Mouse (Mus musculus): ENCODE results near the gene Rpgrip1l. TPM values are rescaled to one million over a fixed set of nuclear protein-coding genes. Genes with fewer than 3 reads are reported as not detected.

The Rpgrip1l gene
- 1 to 10 TPM; 4.1 to 4.9 TPM for total RNA-seq (2021)
- long read RNA-seq, experiment 1, partial matches to known transcripts: 2 of 2 reads
- long read RNA-seq, experiment 1, other reads (novel, unspliced or antisense): 0 of 2 reads
- long read RNA-seq, experiment 2: 0 reads

- peak; percentile 97 for DNase-seq
Measured at GRCm38 (mm10) chr8:91312835-91313832, at the start of gene Rpgrip1l, which contains the start of gene Fto. Gene Rpgrip1l (minus strand): TSS chr8:91313262. Gene Fto (plus strand): TSS chr8:91313525.

- DNase-seq: no peak
Measured at GRCm38 (mm10) chr8:91360644-91361357, 47.7 kb upstream of the Rpgrip1l start.

DNA sequence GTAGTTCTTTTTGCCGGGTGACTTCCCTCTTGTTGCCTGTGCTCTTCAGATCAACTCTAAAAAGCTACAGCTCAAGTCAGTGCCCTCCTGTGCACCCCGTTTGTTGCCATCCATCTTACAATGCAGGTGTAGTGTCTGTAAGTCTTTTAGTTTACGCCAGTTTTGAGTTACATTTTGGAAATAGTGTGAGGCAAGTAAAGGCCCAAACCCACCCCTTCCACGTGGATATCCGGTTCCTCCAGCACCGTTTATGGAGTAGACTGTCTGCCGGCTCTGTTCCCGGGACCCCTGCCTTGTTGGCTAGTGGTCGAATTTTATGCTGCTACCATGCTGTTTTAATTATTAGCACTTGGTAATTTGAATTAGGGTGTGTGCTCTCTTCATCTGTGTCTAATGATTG lies 46.4 kb upstream of the Rpgrip1l start:
- DNase-seq: no peak

DNA sequence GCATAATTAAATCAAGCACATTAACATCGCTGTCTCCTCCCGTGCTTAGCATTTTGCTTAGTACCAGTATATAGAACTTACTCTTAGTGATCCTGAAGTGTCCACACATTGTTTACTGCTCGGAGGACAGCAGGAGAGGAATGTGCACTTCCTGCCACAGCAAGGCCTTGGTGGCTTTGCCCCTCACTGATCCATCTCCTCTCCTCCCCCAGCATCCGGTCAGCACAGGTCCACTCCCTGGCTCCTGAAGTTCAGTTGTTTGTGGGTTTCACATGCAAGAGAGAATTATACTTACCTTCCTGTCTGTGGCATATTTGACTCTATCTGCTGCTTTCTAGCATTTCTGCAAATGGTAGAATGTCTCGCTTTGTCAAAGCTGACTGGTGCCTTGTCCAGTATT lies 45.0 kb upstream of the Rpgrip1l start:
- DNase-seq: no peak

DNA sequence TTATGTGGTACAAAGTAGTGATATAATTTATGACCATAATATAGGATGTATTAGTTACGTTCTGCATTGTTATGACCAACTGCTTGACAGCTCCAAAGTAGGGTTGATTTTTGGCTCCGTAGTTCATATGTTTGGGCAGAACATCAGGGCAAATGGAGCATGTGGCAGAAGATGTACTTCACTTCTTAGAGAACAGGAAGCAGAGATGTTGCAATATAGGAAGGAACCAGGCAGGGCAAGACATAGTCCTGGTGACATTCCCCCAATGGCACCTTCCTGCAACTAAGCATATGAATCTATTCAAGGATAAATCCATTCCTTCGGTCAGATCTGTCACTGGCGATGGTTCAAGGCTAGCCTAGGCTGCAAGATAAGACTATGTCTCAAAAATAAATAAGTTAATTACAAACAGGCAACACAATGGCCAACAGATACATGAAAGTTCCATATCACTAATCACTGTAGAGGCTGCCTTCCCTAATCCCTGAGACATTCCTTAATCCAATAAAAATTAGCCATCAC lies 44.5 kb upstream of the Rpgrip1l start:
- no peak for DNase-seq

- no peak for DNase-seq
Measured at GRCm38 (mm10) chr8:91355956-91356699, 43.1 kb upstream of the Rpgrip1l start.

- no peak for DNase-seq
Measured at GRCm38 (mm10) chr8:91355301-91355905, 42.3 kb upstream of the Rpgrip1l start.

GRCm38 (mm10) chr8:91353907-91354306 lies 40.8 kb upstream of the Rpgrip1l start:
- DNase-seq: no peak

DNA sequence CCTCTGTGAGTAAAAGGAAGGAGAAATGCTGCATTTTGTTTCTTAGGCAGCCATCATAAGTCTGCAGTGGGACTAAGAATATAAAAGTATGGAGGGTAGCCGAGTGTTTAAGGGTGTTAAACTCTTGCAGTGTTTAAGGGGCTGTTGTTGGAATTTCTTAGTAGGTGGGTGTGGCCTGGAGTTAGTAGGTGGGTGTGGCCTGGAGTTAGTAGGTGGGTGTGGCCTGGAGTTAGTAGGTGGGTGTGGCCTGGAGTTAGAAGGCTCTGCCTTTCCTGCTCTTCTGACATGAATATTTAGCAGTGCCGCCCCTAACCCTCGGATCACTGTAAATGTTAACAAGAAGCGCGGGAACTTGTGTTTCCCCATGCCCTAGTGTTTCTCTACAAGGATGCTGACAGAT lies 40.0 kb upstream of the Rpgrip1l start:
- no peak for DNase-seq

- DNase-seq: no peak
Measured at GRCm38 (mm10) chr8:91352598-91352997, 39.5 kb upstream of the Rpgrip1l start.

- no peak for DNase-seq
Measured at GRCm38 (mm10) chr8:91350628-91351027, 37.6 kb upstream of the Rpgrip1l start.

DNA sequence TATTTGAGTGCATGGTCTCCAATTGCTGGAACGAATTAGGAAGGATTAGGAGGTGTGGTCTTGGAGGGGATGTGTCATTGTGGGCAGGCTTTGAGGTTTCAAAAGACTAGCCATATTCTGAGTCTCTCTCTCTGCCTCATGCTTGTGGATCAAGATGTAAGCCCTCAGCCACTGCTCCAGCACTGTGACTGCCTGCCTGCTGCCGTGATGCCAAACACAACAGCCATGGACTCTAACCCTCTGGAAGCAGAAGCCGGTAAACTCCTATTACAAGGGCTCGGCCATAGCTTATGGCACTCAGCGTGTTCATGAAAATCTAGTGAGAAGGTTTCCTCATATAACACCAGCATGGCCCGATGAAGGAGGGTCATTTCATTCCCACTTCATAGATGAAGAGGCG lies 36.8 kb upstream of the Rpgrip1l start:
- DNase-seq: no peak

DNA sequence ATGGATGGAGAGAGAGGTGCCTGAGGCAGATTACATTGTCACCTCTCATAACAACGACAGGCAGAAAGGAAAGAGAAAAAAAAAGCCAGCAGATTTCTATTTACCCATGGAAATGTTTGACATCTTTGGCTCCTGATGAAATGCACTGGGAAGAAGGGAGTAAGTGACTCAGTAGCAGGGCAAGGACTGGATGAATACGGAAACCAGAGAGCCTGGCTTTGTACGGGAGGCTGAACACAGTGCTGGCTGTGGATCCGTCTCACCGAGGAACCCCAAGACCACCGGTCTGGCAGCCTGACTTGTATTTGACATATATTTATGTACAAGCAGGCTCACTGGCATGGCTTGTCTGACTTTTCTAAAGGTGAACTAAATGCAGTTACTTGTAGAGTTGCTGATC lies 34.5 kb upstream of the Rpgrip1l start:
- no peak for DNase-seq

- DNase-seq: no peak
Measured at GRCm38 (mm10) chr8:91347146-91347545, 34.1 kb upstream of the Rpgrip1l start.

DNA sequence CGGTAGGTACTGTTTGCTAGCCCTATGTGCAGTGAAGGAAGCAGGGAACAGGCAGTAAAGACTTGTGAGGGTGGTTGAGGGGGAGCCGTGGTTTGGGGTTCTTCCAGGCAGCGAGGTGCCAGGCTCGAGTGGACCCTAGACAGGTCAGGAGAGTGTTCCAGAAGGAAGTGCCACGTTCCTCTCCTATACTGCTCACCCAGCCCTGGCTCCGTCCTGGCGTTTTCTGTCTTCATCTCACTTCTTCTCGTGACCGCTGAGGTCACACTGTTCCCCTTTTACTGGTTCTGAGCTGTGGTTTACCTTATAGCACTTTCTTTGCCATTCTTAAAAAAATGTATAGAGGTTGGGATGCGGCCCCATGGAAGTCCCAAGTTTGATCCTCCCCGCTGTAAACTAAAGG lies 31.6 kb upstream of the Rpgrip1l start:
- DNase-seq: no peak

DNA sequence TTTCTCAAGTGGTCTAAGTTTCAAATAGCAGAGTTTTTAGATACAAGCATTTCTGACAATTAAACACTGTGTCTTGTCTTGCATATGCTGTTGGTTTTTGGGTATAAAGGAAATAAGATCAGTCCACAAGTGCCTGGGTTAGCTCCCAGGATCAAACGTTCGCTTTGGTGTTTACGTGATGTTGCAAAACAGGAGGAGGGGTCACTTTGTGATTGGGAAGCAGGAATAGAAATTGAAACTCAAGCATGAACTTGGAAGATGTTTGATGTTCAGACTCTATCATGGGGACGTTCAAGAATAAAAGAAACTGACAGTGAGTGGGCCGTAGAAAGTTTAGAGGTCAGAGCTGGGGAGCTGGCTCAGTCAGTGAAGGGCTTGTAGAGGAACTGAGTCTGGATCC lies 29.7 kb upstream of the Rpgrip1l start:
- no peak for DNase-seq

- no peak for DNase-seq
Measured at GRCm38 (mm10) chr8:91342196-91342595, 29.1 kb upstream of the Rpgrip1l start.

DNA sequence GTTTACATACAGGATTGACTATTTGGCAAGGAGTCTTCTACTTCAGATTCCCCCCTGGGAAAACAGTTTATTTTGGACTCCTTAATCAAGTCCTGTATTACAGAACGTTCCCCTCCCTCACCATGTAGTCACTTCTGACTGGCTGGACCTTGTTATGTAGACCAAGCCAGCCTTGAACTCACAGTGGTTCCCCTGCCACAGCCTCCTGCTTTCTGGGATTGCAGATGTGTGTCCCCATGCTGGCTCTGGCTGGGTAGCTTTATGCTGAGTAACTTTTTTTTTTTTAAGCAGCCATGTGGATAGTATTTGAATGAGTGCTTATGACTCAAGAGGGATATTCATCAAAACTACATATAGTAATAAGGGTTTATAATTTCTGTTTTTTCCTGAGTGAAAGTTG lies 27.7 kb upstream of the Rpgrip1l start:
- DNase-seq: no peak

GRCm38 (mm10) chr8:91339651-91340050 lies 26.6 kb upstream of the Rpgrip1l start:
- no peak for DNase-seq

DNA sequence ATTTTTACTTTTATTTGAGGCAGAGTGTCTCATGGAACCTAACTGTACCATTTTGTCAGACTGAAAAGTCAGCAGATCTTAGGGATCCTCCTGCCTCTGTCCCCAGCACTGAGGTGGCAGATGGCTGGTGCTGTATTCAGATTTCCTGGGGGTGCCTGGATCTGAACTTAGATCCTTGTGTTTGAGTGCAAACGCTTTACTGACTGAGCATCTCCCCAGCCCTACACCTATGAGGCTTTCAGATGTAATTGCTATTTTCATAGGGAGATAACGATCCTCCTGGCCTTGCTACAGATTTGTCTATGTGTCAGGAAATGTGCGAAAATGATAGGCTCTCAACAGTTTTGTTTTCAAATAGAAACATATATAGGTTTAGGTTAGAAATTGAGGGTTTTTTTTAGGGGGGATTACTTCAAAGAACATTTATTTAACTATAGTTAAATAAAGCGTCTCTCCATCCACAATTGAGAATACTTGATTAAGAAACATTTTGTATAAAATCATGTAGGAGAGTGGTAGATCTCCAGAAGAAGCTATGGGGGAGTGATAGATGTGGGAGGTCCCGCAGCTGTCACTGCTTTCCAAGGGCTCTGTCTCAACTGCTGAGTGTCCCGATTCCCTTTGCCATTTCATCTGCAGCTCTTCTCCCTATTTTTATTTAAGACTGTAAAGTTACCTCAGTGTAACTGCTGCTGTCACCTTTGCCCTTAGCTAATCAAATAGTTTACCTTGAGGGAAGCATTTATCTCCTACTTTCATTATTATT lies 25.5 kb upstream of the Rpgrip1l start:
- no peak for DNase-seq

DNA sequence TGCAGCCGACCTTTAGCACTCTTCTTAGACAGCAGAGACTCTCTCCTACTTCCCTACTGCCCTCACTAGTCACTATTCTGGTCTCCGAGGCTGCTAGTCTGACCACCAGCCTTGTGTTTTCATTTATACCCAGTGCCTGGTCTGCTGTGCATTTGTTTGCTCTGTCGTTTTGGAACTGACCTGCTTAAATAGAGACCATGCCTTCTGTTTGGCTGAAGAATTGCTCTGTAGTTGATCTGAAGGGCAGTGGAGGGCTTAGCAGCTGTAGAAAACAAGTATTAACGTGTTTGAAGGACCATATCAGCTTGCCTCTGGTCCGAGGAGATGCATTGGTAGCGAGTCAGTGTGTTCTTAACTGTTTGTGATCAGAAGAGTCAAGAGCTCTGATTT lies 16.4 kb upstream of the Rpgrip1l start:
- DNase-seq: no peak

Data from gastrocnemius, postnatal 25 days (tissue).